Mouse (Mus musculus) forelimb bud, embryonic 11.5 days (tissue): ENCODE results near the gene Wdr91.

Experiments used
- DNase-seq: peaks from one replicate; pipeline ENCODE4 v3.0.0-alpha.2; 2012; ENCODE audit warnings: low read depth, low spot score

Gene Wdr91

DNA sequence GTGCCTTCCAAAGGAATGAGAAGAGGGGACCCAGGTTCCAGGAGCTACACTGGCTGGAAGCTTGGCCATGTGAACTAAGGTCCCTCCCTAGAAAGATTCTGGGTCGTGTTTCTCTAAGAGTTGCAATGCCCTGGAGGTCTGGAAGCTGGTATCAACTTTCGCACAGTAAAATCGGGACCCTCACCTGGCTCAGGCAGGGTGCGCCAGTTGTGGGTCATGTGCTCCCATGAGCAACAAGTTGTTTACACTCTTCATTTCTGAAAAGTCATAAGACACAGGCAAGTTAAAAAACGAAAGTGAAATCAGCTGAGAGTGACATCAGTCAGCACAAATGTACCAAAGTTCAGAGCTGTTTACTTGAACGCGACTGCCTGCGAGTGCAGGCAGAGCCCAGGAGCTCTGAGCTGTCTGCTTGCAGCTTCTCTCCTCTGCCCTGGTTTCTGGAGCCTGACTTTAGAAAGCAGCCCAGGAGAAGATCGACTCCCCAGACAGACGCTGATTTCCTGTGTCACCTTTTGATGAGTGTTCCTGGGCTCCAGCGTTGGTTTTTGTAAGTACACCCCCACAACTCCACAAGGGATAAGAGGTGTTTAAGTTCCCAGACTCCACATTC, 47.8 kb downstream of the Wdr91 start, which contains the start of gene Tmem140:
TSS of gene Tmem140 (plus strand) at position 356 of the 613 bp plus-strand sequence.
- DNase-seq = no peak

DNA sequence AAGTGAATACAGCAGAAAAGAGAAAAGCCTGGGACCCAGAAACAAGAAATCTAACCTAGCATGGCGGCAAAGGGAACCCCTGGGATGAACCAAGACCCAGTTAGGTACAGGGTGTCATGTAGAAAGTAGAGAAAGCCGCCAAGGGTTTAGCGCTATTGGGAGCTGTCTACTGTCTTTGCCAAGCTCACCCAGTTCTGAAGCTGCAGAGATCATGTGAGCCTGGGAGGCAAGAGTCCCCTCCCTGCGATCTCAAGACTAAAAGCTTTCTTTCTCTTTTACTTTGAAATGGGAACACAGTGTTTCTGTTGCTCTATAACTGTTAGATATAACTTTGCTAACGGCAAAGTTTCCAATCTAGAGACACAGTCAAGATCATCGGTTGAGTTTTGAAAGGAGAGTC, 48.3 kb downstream of the Wdr91 start:
- no peak for DNase-seq

DNA sequence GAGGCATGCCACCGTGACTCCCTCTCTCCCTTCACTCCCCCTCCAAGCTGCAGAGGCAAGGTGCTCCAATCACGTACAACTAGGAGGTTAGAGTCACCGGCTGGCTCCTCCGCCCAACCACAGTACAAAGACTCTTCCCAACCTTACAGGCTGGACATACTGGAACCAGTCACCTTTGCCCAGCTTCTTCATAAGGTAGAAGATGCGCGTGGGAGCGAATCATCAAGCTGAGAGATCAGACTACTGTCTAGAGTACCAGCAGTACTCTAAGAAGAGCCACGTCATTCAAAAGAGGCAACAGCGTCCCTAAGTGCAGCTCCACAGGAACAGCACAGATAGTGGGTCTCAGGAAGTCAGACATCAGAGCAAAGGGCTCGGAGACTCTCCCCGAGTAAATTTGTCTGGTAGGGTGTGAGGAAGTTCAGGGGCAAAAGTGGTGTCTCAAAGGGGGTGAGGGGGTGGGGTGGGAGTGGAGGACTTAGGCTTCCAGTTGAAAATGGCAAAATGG, 49.1 kb downstream of the Wdr91 start:
- no peak for DNase-seq

DNA sequence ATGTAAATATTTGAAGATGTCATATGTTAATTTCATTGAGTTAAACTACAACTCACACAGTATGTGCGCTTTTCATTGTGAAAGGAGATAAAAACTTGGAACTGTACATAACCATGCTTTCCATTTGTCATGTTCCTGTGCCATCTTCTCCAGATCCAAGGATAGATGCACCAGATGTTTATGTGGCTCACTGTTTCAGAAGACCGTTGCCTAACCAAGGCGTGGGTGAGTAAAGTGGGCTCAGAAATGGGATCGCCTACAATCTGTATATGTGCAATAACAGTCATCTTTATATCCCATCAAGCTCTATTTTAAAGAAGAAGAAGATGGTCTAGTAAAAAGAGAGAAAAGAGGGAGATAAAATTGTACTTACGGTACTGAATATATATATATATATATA, 78.3 kb downstream of the Wdr91 start:
- DNase-seq = no peak
